Mouse (Mus musculus): ENCODE data around the gene Mpg. TPM values are rescaled to one million over a fixed set of nuclear protein-coding genes. Genes with fewer than 3 reads are reported as not detected.

The Mpg gene
- polyA plus RNA-seq, 2 experiments = 9.9 to 17.0 TPM

GRCm38 (mm10) chr11:32221225-32221950 lies 4.9 kb upstream of the Mpg start:
- peak; percentile 10; the same call in 1 of the 2 replicates for ATAC-seq (ENCODE audit: insufficient read depth)
- no peak for DNase-seq (ENCODE audit: low read depth in 3 of 3, low spot score in 3 of 3)
- H3K4me1 ChIP-seq (replicated peaks; ENCODE audit: control insufficient read depth in 2 of 2, insufficient read depth in 2 of 2, low read length in 1 of 2) = peaks cover 10 to 22% of the 10 kb centered on the region in 2 experiments
- no peaks in the 10 kb centered on the region for H3K9me3 ChIP-seq (ENCODE audit: control insufficient read depth, low read length)
- H3K27ac ChIP-seq = no peak overlapping the region
- WGBS (ENCODE audit: insufficient replicate concordance) = 2% methylated on average over 46 of the region's 46 CpGs
- peak overlapping the region; percentile 37 to 59 for H3K4me3 ChIP-seq (ENCODE audit: insufficient read depth in 1 of 2, low read depth in 2 of 2, low read length in 2 of 2)
- TF ChIP-seq CTCF (IDR thresholded peaks at IDR 0.05; ENCODE audit: low read depth) (no peak), EP300 (IDR thresholded peaks at IDR 0.05; ENCODE audit: low read depth) (no peak)
- peak overlapping the region; percentile 62 for H3K4me2 ChIP-seq (ENCODE audit: low read depth)
- H3K27me3 ChIP-seq (ENCODE audit: control insufficient read depth, insufficient read depth, low read length) = peaks cover 67% of the 10 kb centered on the region
- no peaks in the 10 kb centered on the region for H3K36me3 ChIP-seq (replicated peaks; ENCODE audit: control insufficient read depth, insufficient read depth, low read depth)
- peak overlapping the region; percentile 37 for H3K9ac ChIP-seq (replicated peaks)

GRCm38 (mm10) chr11:32221951-32222409 lies 4.3 kb upstream of the Mpg start, which contains the start of gene Rhbdf1:
Rhbdf1 (minus strand) TSS chr11:32222300.
- Histone ChIP-seq H3K36me3 (replicated peaks; ENCODE audit: control insufficient read depth, insufficient read depth, low read depth) (no peaks in the 10 kb centered on the region), H3K4me3 (ENCODE audit: insufficient read depth in 1 of 2, low read depth in 2 of 2, low read length in 2 of 2) (peak within 1 kb of the TSS; percentile 37 to 59), H3K9me3 (ENCODE audit: control insufficient read depth, low read length) (no peaks in the 10 kb centered on the region), H3K4me1 (replicated peaks; ENCODE audit: control insufficient read depth in 2 of 2, insufficient read depth in 2 of 2, low read length in 1 of 2) (peaks cover 11 to 22% of the 10 kb centered on the region in 2 experiments), H3K27me3 (ENCODE audit: control insufficient read depth, insufficient read depth, low read length) (peaks cover 67% of the 10 kb centered on the region), H3K27ac (no peak within 1 kb of the TSS), H3K9ac (replicated peaks) (peak within 1 kb of the TSS; percentile 37), H3K4me2 (ENCODE audit: low read depth) (peak within 1 kb of the TSS; percentile 62)
- no peak for TF ChIP-seq CTCF (IDR thresholded peaks at IDR 0.05; ENCODE audit: low read depth)
- no peak for TF ChIP-seq EP300 (IDR thresholded peaks at IDR 0.05; ENCODE audit: low read depth)
- under 1% methylated on average over 70 of the region's 72 CpGs for WGBS (ENCODE audit: insufficient replicate concordance)
- DNase-seq (ENCODE audit: low read depth in 3 of 3, low spot score in 3 of 3) (no peak), ATAC-seq (ENCODE audit: insufficient read depth) (no peak)

- 10% methylated on average over 21 of the region's 21 CpGs for WGBS (ENCODE audit: insufficient replicate concordance)
Observed at GRCm38 (mm10) chr11:32222570-32223194, 3.6 kb upstream of the Mpg start.

GRCm38 (mm10) chr11:32223297-32223967 lies 2.9 kb upstream of the Mpg start:
- no peak overlapping the region for H3K27ac ChIP-seq
- peaks cover 67% of the 10 kb centered on the region for H3K27me3 ChIP-seq (ENCODE audit: control insufficient read depth, insufficient read depth, low read length)
- TF ChIP-seq CTCF (IDR thresholded peaks at IDR 0.05; ENCODE audit: low read depth) (peak; percentile 23; the same call in 1 of the 2 replicates), EP300 (IDR thresholded peaks at IDR 0.05; ENCODE audit: low read depth) (no peak)
- no peak for ATAC-seq (ENCODE audit: insufficient read depth)
- no peak overlapping the region for H3K9ac ChIP-seq (replicated peaks)
- WGBS (ENCODE audit: insufficient replicate concordance) = 54% methylated on average over 4 of the region's 4 CpGs
- no peaks in the 10 kb centered on the region for H3K9me3 ChIP-seq (ENCODE audit: control insufficient read depth, low read length)
- H3K36me3 ChIP-seq (replicated peaks; ENCODE audit: control insufficient read depth, insufficient read depth, low read depth) = peaks cover 3% of the 10 kb centered on the region; the same call in 1 of the 2 replicates
- peaks cover 15 to 28% of the 10 kb centered on the region in 2 experiments for H3K4me1 ChIP-seq (replicated peaks; ENCODE audit: control insufficient read depth in 2 of 2, insufficient read depth in 2 of 2, low read length in 1 of 2)
- no peak overlapping the region for H3K4me2 ChIP-seq (ENCODE audit: low read depth)
- H3K4me3 ChIP-seq (ENCODE audit: insufficient read depth in 1 of 2, low read depth in 2 of 2, low read length in 2 of 2) = no peak overlapping the region
- DNase-seq (ENCODE audit: low read depth in 3 of 3, low spot score in 3 of 3) = no peak

More at GRCm38 (mm10) chr11:32222570-32223194, 3.6 kb upstream of the Mpg start:
- H3K4me3 ChIP-seq (ENCODE audit: insufficient read depth in 1 of 2, low read depth in 2 of 2, low read length in 2 of 2) = peak overlapping the region; percentile 3 to 59; a peak in 3 of 4 replicates
- peak overlapping the region; percentile 62 for H3K4me2 ChIP-seq (ENCODE audit: low read depth)
- no peaks in the 10 kb centered on the region for H3K9me3 ChIP-seq (ENCODE audit: control insufficient read depth, low read length)
- TF ChIP-seq CTCF (IDR thresholded peaks at IDR 0.05; ENCODE audit: low read depth) = no peak
- TF ChIP-seq EP300 (IDR thresholded peaks at IDR 0.05; ENCODE audit: low read depth) = no peak
- ATAC-seq (ENCODE audit: insufficient read depth) = no peak
- no peak overlapping the region for H3K9ac ChIP-seq (replicated peaks)
- H3K36me3 ChIP-seq (replicated peaks; ENCODE audit: control insufficient read depth, insufficient read depth, low read depth) = peaks cover under 1% of the 10 kb centered on the region; the same call in 1 of the 2 replicates
- H3K27me3 ChIP-seq (ENCODE audit: control insufficient read depth, insufficient read depth, low read length) = peaks cover 67% of the 10 kb centered on the region
- H3K4me1 ChIP-seq (replicated peaks; ENCODE audit: control insufficient read depth in 2 of 2, insufficient read depth in 2 of 2, low read length in 1 of 2) = peaks cover 15 to 28% of the 10 kb centered on the region in 2 experiments
- DNase-seq (ENCODE audit: low read depth in 3 of 3, low spot score in 3 of 3) = no peak
- H3K27ac ChIP-seq = no peak overlapping the region
